Mouse (Mus musculus): ENCODE measurements around the gene Trim14.

- no peak for TF ChIP-seq EP300 (IDR thresholded peaks at IDR 0.05)
- no peak for TF ChIP-seq CTCF (IDR thresholded peaks at IDR 0.05)
These were observed 18.5 kb upstream of the Trim14 start for GRCm38 (mm10) chr4:46554295-46555069.
